In the genomic region with DNA sequence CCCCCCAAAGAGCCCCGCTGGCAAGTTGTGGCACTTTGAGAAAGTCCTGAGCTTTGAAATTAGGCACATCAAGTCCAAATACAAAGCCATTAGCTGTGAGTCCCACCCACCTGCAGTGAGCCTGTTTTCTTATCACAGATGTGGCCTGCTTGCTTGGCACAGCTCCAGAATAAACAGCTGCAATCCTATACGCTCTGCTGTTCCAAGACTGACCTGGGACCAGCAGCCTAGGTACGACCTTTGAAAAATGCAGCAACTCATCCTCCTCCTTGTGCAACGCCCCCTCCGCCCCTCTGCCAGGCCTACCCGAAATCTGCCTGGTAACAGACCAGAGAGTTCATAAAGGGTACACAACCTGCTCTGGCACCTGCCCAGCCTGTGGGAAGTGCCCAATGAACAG, we compare ENCODE assay signal across 8 mouse cellular contexts.
DNase-seq lines count a peak whose midpoint lies in the region; ATAC-seq and TF ChIP-seq lines count a peak whose summit lies in the region.

No protein-coding gene starts in this region.

- no peak overlapping the region for H3K27ac ChIP-seq in midbrain, postnatal 0 days (ENCODE audit: low read depth, low read length)

- DNase-seq in urinary bladder, adult 18-20 months (ENCODE audit: low spot score in 2 of 2) = peak; percentile 52 to 56
- DNase-seq in urinary bladder, postnatal 10 days (ENCODE audit: low spot score) = no peak
- DNase-seq in heart, postnatal 10 days = peak; percentile 38 to 46
- peak; percentile 57 for DNase-seq in liver
- peak; percentile 42 for DNase-seq in midbrain, postnatal 0 days (ENCODE audit: low spot score)
- no peak for DNase-seq in frontal cortex, postnatal 36 days (ENCODE audit: low spot score in 2 of 2)
- DNase-seq in c-Kit-positive CD71-positive TER-119-positive erythroid progenitor cells, embryonic 14.5 days (ENCODE audit: low spot score) = no peak
- DNase-seq in layer of hippocampus, postnatal 25 days (ENCODE audit: extremely low spot score in 1 of 2, low spot score in 1 of 2) = no peak

- no peaks in the 10 kb centered on the region for H3K36me3 ChIP-seq in midbrain, postnatal 0 days (ENCODE audit: insufficient read depth, low read length)

- intact Hi-C loops in heart, postnatal 10 days (cut with DNase I) = no loop called here

- H3K9me3 ChIP-seq in midbrain, postnatal 0 days (ENCODE audit: low read length) = no peaks in the 10 kb centered on the region

- no peak overlapping the region for H3K4me2 ChIP-seq in midbrain, postnatal 0 days (ENCODE audit: low read depth, low read length, poor library complexity, severe bottlenecking)

- no peak for ATAC-seq in midbrain, postnatal 0 days (ENCODE audit: low FRiP score)

- WGBS in midbrain, postnatal 0 days = 45% methylated on average over 6 of the region's 6 CpGs

- no peak overlapping the region for H3K9ac ChIP-seq in midbrain, postnatal 0 days (replicated peaks; ENCODE audit: low read length, poor library complexity, severe bottlenecking)

- H3K27me3 ChIP-seq in midbrain, postnatal 0 days (ENCODE audit: insufficient read depth, low read length) = no peaks in the 10 kb centered on the region

- peaks cover 4% of the 10 kb centered on the region; the same call in 1 of the 2 replicates for H3K4me1 ChIP-seq in midbrain, postnatal 0 days (ENCODE audit: insufficient read depth, low read length)

- no peak for TF ChIP-seq CTCF in midbrain, postnatal 0 days (IDR thresholded peaks at IDR 0.05)

- H3K4me3 ChIP-seq in midbrain, postnatal 0 days (ENCODE audit: low read depth, low read length) = no peak overlapping the region

Comparison
In these comparisons a context has a peak if more than half of its experiments do, and no peak if none do; other contexts are left out.
1. DNase-seq: peak in urinary bladder, adult 18-20 months (2 of 2), heart, postnatal 10 days (2 of 2), liver (single experiment) and midbrain, postnatal 0 days (single experiment); none in urinary bladder, postnatal 10 days (single experiment), frontal cortex, postnatal 36 days (0 of 2), c-Kit-positive CD71-positive TER-119-positive erythroid progenitor cells, embryonic 14.5 days (single experiment) and layer of hippocampus, postnatal 25 days (0 of 2).